ENCODE assay signal across 9 mouse cellular contexts in genomic region chr2:85198011-85198965, GRCm38 (mm10). TPM values are rescaled to one million over a fixed set of nuclear protein-coding genes. Genes with fewer than 3 reads are reported as not detected.
DNase-seq lines count a peak whose midpoint lies in the region; ATAC-seq and TF ChIP-seq lines count a peak whose summit lies in the region.
"Had no signal": no experiment of that assay in that cellular context is flagged by ENCODE, and none has a peak within 500 bp of the region (broad histone marks: within the 10 kb centered on the region; RNA-seq: fewer than 3 reads in every experiment).

No protein-coding gene starts in this region.

- no peaks in the 10 kb centered on the region for H3K9me3 ChIP-seq in heart, embryonic 15.5 days (replicated peaks)
- H3K9me3 ChIP-seq in neural tube, embryonic 13.5 days = no peaks in the 10 kb centered on the region
- H3K9me3 ChIP-seq: megakaryocyte, embryonic 14.5 days had no signal

- H3K27me3 ChIP-seq in cerebellum, adult 2 months (ENCODE audit: control insufficient read depth, insufficient read depth, low read length) = no peaks in the 10 kb centered on the region
- peaks cover 16% of the 10 kb centered on the region; the same call in 1 of the 2 replicates for H3K27me3 ChIP-seq in heart, embryonic 15.5 days
- H3K27me3 ChIP-seq in neural tube, embryonic 13.5 days = no peaks in the 10 kb centered on the region

- peak overlapping the region; percentile 47 for H3K4me2 ChIP-seq in heart, embryonic 15.5 days
- peak overlapping the region; percentile 65 for H3K4me2 ChIP-seq in neural tube, embryonic 13.5 days

- H3K9ac ChIP-seq in heart, embryonic 15.5 days = no peak overlapping the region
- H3K9ac ChIP-seq in neural tube, embryonic 13.5 days = peak overlapping the region; percentile 71

- H3K36me3 ChIP-seq in heart, embryonic 15.5 days = no peaks in the 10 kb centered on the region
- H3K36me3 ChIP-seq in neural tube, embryonic 13.5 days = no peaks in the 10 kb centered on the region

- no peaks in the 10 kb centered on the region; the same call in 1 of the 2 replicates for H3K4me1 ChIP-seq in cerebellum, adult 2 months (ENCODE audit: control insufficient read depth, insufficient read depth, low read length)
- peaks cover 3% of the 10 kb centered on the region for H3K4me1 ChIP-seq in heart, embryonic 15.5 days (replicated peaks)
- H3K4me1 ChIP-seq in neural tube, embryonic 13.5 days (replicated peaks) = peaks cover 15% of the 10 kb centered on the region
- H3K4me1 ChIP-seq: megakaryocyte, embryonic 14.5 days had no signal

- DNase-seq in cerebellum, adult 2 months = peak; percentile 8 to 23
- no peak for DNase-seq in cerebellum, adult 11-12 months
- peak; percentile 2 for DNase-seq in embryo, embryonic 11.5 days (ENCODE audit: low read depth, low spot score)
- DNase-seq in layer of hippocampus, postnatal 36 days = peak; percentile 44 to 64
- DNase-seq in urinary bladder, postnatal 10 days (ENCODE audit: low spot score) = no peak

- no peak for TF ChIP-seq CTCF in cerebellum, adult 2 months (IDR thresholded peaks at IDR 0.05; ENCODE audit: borderline replicate concordance, insufficient read depth, low read depth, low read length)

- no peak for TF ChIP-seq POLR2A in cerebellum, adult 2 months (IDR thresholded peaks at IDR 0.05; ENCODE audit: borderline replicate concordance, insufficient read depth, low read length)

- peak overlapping the region; percentile 77 for H3K4me3 ChIP-seq in cerebellum, adult 2 months (replicated peaks; ENCODE audit: insufficient read depth, low read depth, low read length)
- peak overlapping the region; percentile 17; the same call in 1 of the 2 replicates for H3K4me3 ChIP-seq in heart, embryonic 15.5 days
- H3K4me3 ChIP-seq in neural tube, embryonic 13.5 days = peak overlapping the region; percentile 45
- H3K4me3 ChIP-seq: megakaryocyte, embryonic 14.5 days had no signal

- 1% methylated on average over 24 of the region's 24 CpGs for WGBS in cerebellum, adult 2 months
- WGBS in heart, embryonic 15.5 days = 5% methylated on average over 24 of the region's 24 CpGs
- WGBS in neural tube, embryonic 13.5 days = 2% methylated on average over 24 of the region's 24 CpGs

- ATAC-seq in heart, embryonic 15.5 days (replicated peaks; ENCODE audit: insufficient number of reproducible peaks, insufficient read depth, low FRiP score, low read depth) = no peak
- ATAC-seq in neural tube, embryonic 13.5 days (ENCODE audit: low read depth) = peak; percentile 90
- no peak for ATAC-seq in megakaryocyte progenitor cell, adult 5-6 weeks (replicated peaks; ENCODE audit: poor library complexity)

- no peak overlapping the region for H3K27ac ChIP-seq in cerebellum, adult 2 months (ENCODE audit: insufficient read depth, low read length)
- no peak overlapping the region for H3K27ac ChIP-seq in heart, embryonic 15.5 days
- H3K27ac ChIP-seq in neural tube, embryonic 13.5 days (replicated peaks) = peak overlapping the region; percentile 72

RNA-seq across cellular contexts. Expression of gene Lrrc55, which starts 1.3 kb away (rescaled TPM):
- polyA plus RNA-seq in cerebellum, adult 2 months (2012; rRNA removed) = 7.3 and 8.3 TPM in 2 replicates
- 0.37 and 0.48 TPM in 2 replicates for polyA plus RNA-seq in heart, embryonic 15.5 days (2015; fragmentation: Nextera tagmentation; extraction: Ambion mirVana)
- total RNA-seq in layer of hippocampus, postnatal 36 days (2021) = 10 to 100 TPM; 12.5 to 14.7 TPM
- 5.1 and 5.6 TPM in 2 replicates for polyA plus RNA-seq in neural tube, embryonic 13.5 days (2015; fragmentation: Nextera tagmentation; extraction: Ambion mirVana)
- not detected in 2 replicates for total RNA-seq in megakaryocyte progenitor cell, adult 5-6 weeks (2015)
- total RNA-seq in megakaryocyte progenitor cell, adult 5-6 weeks (2017) = not detected in 2 replicates

Comparison
In these comparisons a context has a peak if more than half of its experiments do, and no peak if none do; other contexts are left out.
1. DNase-seq: peak in cerebellum, adult 2 months (2 of 2), embryo, embryonic 11.5 days (single experiment) and layer of hippocampus, postnatal 36 days (2 of 2); none in cerebellum, adult 11-12 months (single experiment) and urinary bladder, postnatal 10 days (single experiment).
2. H3K4me3 ChIP-seq: peak in every context shown above with its lines; median percentile 77 in cerebellum, adult 2 months; 45 in neural tube, embryonic 13.5 days; 17 in heart, embryonic 15.5 days.